Mouse (Mus musculus) urinary bladder, adult 18-20 months (tissue): ENCODE results near the gene Phldb2.

Experiments
- DNase-seq, 2 experiments: peaks; one replicate each; pipeline ENCODE4 v3.0.0; 2022; ENCODE audit warnings: low spot score in 2 of 2, mixed read lengths in 2 of 2

Phldb2 gene

GRCm38 (mm10) chr16:45893796-45894195, 59.6 kb downstream of the Phldb2 start:
- DNase-seq, result no peak

DNA sequence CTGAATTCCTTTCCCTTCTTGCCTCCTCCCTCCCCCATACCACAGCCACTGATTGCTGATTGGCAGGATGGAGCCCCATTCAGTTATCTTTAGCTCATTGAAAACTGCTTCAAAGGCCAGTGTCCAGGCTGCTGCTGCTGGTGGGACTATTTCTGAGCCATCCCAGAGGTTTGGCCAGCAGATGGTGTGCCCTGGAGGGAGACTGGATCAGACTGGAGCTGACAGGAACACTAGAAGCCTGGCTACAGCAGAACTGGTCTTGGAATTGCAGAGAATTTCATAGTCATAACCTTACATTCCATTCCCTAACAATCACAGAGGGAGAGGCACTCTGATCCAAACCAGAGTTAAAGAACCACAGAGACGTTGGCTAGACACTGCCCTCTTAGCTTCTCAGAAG, 60.5 kb downstream of the Phldb2 start:
- DNase-seq, result no peak

- DNase-seq, result no peak
These were observed 62.8 kb downstream of the Phldb2 start for GRCm38 (mm10) chr16:45890471-45891200.

GRCm38 (mm10) chr16:45889636-45890035, 63.8 kb downstream of the Phldb2 start:
- DNase-seq, result no peak

DNA sequence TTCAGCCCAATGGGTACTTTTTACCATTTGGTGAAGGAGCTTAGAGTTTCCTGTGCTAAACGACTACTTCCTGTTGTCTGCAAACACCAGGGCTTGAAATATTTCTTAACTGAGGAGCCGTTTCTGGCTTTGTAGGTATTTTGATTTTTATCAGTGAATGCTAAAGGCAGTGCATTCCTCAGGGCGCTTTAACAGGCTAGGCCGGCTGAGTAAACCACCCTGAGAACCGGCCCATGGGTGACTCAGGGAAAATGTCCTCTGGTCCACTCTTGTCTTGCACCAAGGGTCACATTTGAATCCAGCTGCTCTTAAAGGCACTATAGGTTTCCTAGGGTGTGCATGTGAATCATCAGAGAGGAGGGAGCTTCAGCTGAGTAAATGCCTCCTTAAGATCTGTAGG, 66.8 kb downstream of the Phldb2 start:
- peak in 1 of 2 experiments; percentile 68 for DNase-seq

DNA sequence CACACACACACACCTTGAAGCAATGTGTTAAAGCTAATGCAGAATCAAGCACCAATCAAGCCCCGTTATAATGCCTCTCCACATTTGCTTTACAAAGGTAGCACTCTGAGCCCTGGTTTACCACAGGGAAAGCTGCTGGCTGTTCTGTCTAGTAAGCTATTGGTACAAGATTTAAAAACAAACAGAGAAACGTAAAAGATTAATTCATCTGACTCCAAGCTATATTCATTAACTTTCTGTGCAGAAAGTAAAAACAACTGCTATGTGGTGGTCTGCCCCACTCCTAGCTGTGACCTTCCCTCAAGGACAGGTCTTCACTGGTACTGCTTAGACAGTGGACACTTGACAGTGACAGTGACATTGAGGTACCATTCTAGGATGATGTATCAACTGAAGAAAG, 69.2 kb downstream of the Phldb2 start:
- DNase-seq, result no peak

GRCm38 (mm10) chr16:45881177-45881832, 72.1 kb downstream of the Phldb2 start:
- no peak for DNase-seq

GRCm38 (mm10) chr16:45880101-45880751, 73.2 kb downstream of the Phldb2 start:
- no peak for DNase-seq

DNA sequence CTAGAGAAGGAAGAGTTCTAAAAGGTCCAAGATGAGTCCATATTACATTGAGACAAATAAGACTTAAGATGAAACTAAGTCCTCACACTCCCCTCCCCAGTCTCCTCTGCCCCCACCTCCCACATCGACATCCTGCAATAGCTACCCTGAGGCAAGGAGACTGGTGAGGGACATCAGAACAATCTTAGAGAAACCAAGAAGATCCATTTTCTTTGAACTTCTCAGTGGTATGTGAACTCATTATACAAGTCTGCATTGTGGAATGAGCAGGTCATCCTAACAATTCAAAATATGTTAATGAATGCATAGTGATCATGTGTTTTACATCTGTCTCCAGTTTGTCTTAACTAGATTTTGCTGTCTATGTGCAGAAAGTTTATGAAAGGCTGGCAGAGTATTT, 75.7 kb downstream of the Phldb2 start:
- no peak for DNase-seq

DNA sequence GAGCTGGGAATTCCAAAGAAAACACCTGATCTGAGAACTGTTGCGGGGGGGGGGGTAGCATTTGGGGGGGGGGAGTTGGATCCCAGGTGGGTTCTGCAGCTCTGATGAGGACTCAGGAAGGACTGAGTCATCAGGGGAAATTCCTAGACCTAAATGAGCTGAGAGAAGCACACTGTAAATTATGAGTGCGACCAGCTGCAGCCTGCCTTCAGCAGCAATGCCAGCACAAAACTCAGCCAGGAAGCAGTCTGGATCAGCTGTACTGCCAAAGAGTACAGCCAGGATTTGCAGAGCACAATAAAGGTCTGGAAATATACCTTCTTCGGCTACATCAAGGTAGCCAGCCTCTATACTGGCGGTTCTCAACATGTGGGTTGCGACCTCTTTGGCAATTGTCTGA, 76.2 kb downstream of the Phldb2 start:
- DNase-seq, result no peak

- no peak for DNase-seq
These were observed 80.0 kb downstream of the Phldb2 start for GRCm38 (mm10) chr16:45873397-45873796.

- DNase-seq, result no peak
These were observed 82.0 kb downstream of the Phldb2 start for GRCm38 (mm10) chr16:45871286-45871976.

DNA sequence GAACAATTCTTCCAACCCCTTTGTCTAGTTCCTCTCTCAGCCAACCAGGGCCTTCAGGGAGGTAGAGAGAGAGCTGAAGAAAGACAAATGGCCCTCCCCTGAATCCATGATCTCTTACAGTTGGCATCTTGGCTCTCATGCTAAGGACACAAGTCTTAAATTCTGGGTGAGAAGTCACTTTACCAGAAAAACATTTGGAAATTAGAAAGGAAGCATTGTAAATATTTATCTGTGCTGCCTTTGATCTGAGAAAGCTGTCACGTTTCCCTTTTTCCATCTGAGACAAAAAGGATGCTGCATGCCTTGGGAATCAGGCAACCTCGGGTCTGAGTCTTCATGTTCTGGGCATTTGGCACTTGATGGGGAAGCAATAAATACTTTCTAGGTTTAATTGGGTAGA, 82.7 kb downstream of the Phldb2 start:
- no peak for DNase-seq

DNA sequence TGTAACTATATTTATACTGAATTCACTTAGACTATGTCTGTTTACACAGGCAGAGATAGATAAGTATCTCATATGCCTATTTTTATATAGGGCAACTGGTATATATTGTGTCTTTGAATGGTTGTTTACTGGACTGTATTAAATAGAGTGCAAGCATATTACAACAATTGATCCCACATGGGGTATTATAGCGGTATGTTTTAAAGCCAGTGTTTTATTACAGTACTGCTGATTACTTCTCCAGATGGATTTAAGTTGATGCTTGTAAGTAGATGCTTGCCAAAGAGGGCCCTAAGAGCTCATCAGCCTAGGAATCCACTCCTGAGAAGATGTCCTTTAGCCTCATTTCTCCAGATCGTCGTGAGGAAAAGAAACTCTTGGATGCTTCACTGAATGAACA, 84.4 kb downstream of the Phldb2 start:
- DNase-seq, result no peak

GRCm38 (mm10) chr16:45857277-45857863, 96.0 kb downstream of the Phldb2 start:
- no peak for DNase-seq

DNA sequence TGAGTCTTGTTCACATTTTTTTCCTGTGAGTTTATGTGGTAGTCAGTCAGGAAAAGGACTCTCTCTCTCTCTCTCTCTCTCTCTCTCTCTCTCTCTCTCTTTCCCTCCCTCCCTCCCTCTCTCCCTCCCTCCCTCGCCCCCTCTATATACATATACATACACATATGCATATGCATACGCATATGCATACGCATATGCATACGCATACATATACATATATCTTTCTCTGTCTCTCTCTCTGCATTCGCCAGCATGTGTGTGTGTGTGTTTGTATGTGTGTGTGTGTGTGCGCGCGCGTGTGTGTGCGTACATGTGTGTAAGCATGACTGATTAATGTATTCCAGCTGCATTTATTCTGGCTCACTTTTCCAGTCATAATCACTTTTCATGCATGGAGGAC, 98.9 kb downstream of the Phldb2 start:
- DNase-seq, result no peak

DNA sequence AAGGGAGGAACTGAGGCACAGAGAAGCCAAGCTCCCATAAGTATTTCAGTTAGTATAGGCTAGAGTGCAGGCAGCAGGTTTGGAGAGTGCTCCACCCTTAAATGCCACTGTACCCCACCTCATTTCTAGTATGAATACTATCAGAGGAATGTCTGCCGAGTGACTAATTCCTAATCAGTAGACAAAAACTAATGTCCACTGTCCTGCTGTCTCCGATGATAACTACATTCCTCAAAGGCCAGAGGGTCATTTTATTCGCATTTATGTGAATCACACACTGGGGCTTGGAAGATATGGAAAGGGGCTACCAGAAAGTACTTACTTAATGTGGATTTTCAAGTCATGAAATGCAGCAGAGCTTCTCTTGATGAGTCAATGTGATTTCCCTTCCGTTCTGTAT, 104.4 kb downstream of the Phldb2 start:
- DNase-seq, result no peak

GRCm38 (mm10) chr16:45844875-45845274, 108.5 kb downstream of the Phldb2 start:
- no peak for DNase-seq

- peak; percentile 82 to 89 for DNase-seq
These were observed 109.2 kb downstream of the Phldb2 start for GRCm38 (mm10) chr16:45844049-45844780.

GRCm38 (mm10) chr16:45843351-45843891, 110.0 kb downstream of the Phldb2 start:
- peak; percentile 16 to 48 for DNase-seq

DNA sequence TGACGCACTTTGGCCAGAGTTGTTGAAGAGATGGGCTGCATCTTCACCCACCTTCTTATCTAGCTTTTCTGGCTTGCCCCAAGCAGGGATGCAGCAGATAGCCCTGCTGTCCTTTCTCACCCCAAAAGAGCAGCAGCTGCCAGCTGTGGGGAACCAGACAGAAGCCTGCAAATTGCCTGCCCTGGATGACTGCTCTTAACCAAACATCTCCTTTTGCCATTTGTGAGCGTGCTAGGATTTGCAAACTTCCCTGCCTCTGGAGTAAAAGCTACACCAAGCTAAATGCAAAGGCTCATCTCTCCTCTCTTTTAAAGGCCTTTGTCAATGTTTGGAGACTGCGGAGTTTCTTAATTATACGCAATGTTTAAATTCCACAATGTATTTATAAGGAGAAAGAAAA, 111.0 kb downstream of the Phldb2 start:
- no peak for DNase-seq
